Mouse (Mus musculus) hindbrain, embryonic 11.5 days (tissue): ENCODE measurements around the gene Sgsm2. TPM values are rescaled to one million over a fixed set of nuclear protein-coding genes. Genes with fewer than 3 reads are reported as not detected.

Experiments used
- ATAC-seq: fragments of 200-750 bp; cut with Nextera tagmentation; 2 replicates; pipeline ENCODE4 v1.8.0; 2017; ENCODE audit warnings: mild to moderate bottlenecking, moderate TSS enrichment, moderate library complexity; ENCODE audit not compliant: low FRiP score
- DNase-seq: peaks from one replicate; pipeline ENCODE4 v3.0.0-alpha.2; 2015; ENCODE audit warnings: low spot score
- H3K27ac ChIP-seq: fragments of 300-500 bp; sonication (generic); 2 replicates; pipeline ENCODE4 v1.5.1; 2014; ENCODE audit warnings: mild to moderate bottlenecking, low read depth, low read length
- H3K27me3 ChIP-seq: fragments of 300-500 bp; sonication (generic); 2 replicates; pipeline ENCODE4 v1.6.1; 2014; ENCODE audit warnings: mild to moderate bottlenecking, low read length, moderate library complexity, mixed read lengths; ENCODE audit not compliant: control insufficient read depth, insufficient read depth
- H3K36me3 ChIP-seq: fragments of 300-500 bp; sonication (generic); 2 replicates; pipeline ENCODE4 v1.6.1; 2014; ENCODE audit warnings: mild to moderate bottlenecking, low read length, moderate library complexity, mixed read lengths; ENCODE audit not compliant: control insufficient read depth, insufficient read depth
- H3K4me1 ChIP-seq: fragments of 300-500 bp; sonication (generic); replicated peaks from 2 replicates; pipeline ENCODE4 v1.6.1; 2014; ENCODE audit warnings: low read length, mixed read lengths; ENCODE audit not compliant: control insufficient read depth, insufficient read depth
- H3K4me2 ChIP-seq: fragments of 300-500 bp; sonication (generic); replicated peaks from 2 replicates; pipeline ENCODE4 v1.6.1; 2014; ENCODE audit warnings: mild to moderate bottlenecking, low read depth, low read length
- H3K4me3 ChIP-seq: fragments of 300-500 bp; sonication (generic); 2 replicates; pipeline ENCODE4 v1.5.1; 2014; ENCODE audit warnings: low read depth, low read length
- H3K9ac ChIP-seq: fragments of 300-500 bp; sonication (generic); 2 replicates; pipeline ENCODE4 v1.6.1; 2014; ENCODE audit warnings: low read depth, low read length
- H3K9me3 ChIP-seq: fragments of 300-500 bp; sonication (generic); 2 replicates; pipeline ENCODE4 v1.6.1; 2016; ENCODE audit warnings: low read length; ENCODE audit not compliant: control insufficient read depth
- WGBS: fragments of 180-500 bp; shearing (Covaris S2); extraction: QIAGEN DNeasy Blood & Tissue Kit; methylation state at CpG from one replicate; pipeline ENCODE4 v1.1.7; 2014; 5-methylcytosine and 5-hydroxymethylcytosine counted together
- polyA plus RNA-seq: library from polyadenylated mRNA; unstranded; fragments of >200 nt; fragmentation: Nextera tagmentation; extraction: Ambion mirVana; gene quantifications from 2 replicates; pipeline ENCODE4 v1.2.1, GENCODE M21; 2014

Sgsm2 gene
- polyA plus RNA-seq, 1 experiment from 2014 or later = 6.3 TPM

DNA sequence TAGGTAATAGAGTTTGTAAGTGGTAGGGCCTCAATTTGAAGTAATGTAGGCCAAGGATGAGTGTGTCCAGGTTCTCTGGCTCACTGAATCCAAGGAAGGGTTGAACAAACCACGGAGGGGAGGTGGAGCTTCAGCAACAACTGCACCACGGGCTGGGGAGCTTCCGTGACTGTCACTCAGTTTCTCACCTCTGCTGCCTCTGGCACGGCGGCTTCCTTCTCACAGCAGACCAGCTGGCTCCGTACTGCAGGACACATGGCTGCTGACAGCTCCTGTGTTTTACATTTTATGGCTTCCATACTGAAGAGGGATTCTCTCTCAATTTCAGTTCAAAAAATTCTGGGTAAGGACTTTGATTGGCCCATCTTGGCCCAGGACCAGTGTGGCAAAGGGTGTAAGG is 22.4 kb upstream of the Sgsm2 start:
- DNase-seq (no peak), ATAC-seq (no peak)
- Histone ChIP-seq H3K36me3 (no peaks in the 10 kb centered on the region), H3K9me3 (no peaks in the 10 kb centered on the region), H3K9ac (no peak overlapping the region), H3K27me3 (no peaks in the 10 kb centered on the region), H3K4me1 (no peaks in the 10 kb centered on the region), H3K4me2 (no peak overlapping the region), H3K4me3 (no peak overlapping the region), H3K27ac (no peak overlapping the region)
- WGBS = 92% methylated on average over 6 of the region's 6 CpGs

DNA sequence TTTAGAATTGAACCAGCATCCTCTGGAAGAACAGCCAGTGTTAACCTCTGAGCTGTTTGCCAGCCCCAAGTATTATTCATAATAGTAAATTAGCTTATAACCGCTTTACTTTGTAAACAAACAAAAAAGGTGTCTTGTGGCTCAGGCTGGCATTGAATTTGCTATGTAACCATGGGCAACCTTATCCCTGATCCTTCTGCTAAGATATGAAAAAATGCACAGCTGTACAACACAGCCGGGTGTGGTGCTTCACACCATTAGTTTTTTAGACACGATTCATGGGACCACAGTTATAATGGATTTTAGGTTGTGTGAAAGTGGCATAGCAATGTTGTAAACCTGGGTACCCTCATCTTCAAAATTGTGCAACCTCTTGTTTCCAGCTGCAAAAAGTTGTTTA is 15.6 kb upstream of the Sgsm2 start:
- Histone ChIP-seq H3K9ac (no peak overlapping the region), H3K4me2 (no peak overlapping the region), H3K27ac (no peak overlapping the region), H3K27me3 (no peaks in the 10 kb centered on the region), H3K9me3 (no peaks in the 10 kb centered on the region), H3K4me1 (no peaks in the 10 kb centered on the region), H3K4me3 (no peak overlapping the region), H3K36me3 (peaks cover 12% of the 10 kb centered on the region; the same call in 1 of the 2 replicates)
- no peak for ATAC-seq
- 86% methylated on average over 3 of the region's 3 CpGs for WGBS
- DNase-seq = no peak

DNA sequence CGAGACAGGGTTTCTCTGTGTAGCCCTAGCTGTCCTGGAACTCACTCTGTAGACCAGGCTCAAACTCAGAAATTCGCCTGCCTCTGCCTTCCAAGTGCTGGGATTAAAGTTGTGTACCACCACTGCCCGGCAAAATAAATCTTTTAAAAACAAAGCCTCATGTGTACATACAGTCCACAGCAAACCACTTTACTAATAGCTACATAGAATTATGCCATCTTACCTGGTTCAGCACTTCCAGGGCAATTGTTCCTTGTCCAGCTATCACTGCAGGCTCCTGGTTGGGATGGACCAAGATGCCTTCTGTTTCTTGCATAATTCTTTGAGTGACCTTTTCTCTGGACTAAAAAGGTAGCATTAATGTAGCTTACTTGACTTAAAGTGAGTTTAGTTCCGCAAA is 13.1 kb upstream of the Sgsm2 start:
- H3K27ac ChIP-seq = no peak overlapping the region
- no peaks in the 10 kb centered on the region for H3K27me3 ChIP-seq
- no peak overlapping the region for H3K4me3 ChIP-seq
- ATAC-seq (no peak), DNase-seq (no peak)
- WGBS = 95% methylated on average over 4 of the region's 4 CpGs
- H3K36me3 ChIP-seq = peaks cover 17% of the 10 kb centered on the region; the same call in 1 of the 2 replicates
- H3K9ac ChIP-seq = no peak overlapping the region
- no peaks in the 10 kb centered on the region for H3K9me3 ChIP-seq
- H3K4me1 ChIP-seq = no peaks in the 10 kb centered on the region
- H3K4me2 ChIP-seq = no peak overlapping the region

DNA sequence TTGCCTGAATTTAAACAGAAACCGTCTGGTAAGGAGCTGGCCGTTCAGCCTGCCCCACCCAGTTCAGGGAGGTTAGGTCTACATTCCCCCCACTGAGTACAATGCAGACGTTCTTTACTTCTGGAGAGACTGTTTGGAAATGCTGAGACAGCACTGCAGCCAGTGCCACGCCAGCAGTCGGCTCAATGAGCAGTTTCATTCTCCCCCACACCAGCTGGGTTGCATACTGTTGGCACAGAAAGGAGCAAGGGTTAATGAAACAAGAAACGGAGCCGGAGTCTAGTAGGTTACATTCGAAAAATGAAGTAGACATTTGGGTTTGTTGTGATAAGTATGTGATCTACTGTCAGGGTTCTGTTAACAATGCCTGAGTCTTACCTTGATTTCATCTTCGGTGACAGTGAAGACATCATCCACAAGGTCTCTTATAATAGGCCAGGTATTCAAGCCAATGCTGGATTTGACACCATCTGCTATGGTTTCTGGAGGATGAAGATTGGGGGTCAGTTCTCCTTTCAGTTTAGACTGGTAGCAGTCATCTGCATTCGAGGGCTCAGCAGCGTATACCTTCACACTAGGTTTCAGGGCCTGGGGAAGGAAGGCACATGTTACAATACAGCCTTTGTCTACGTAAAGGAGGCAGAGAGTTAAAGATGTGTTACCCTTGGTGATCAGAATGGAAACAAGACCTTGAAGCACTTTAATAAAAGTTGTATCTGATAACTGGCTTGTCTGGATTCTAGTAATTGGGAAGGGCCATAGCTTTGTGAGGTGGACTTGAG is 11.9 kb upstream of the Sgsm2 start:
- ATAC-seq = no peak

DNA sequence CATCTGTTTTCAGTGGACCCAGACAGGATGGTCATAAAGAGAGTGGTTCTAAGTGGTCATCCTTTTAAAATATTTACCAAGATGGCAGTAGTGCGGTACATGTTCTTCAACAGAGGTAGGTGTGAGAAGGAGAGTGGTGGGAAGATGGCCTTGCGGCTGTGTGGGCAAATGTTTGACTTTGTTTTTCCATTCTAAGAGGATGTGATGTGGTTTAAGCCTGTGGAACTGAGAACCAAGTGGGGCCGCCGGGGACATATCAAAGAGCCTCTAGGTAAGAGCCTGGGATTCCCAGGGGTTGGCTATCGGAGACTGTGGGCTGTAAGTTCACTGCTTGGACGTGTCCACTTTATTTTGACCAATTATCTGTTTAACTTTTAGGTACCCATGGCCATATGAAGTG is 11.0 kb upstream of the Sgsm2 start:
- ATAC-seq (no peak), DNase-seq (no peak)
- Histone ChIP-seq H3K4me2 (no peak overlapping the region), H3K4me1 (no peaks in the 10 kb centered on the region), H3K27me3 (no peaks in the 10 kb centered on the region), H3K27ac (no peak overlapping the region), H3K36me3 (peaks cover 20% of the 10 kb centered on the region; the same call in 1 of the 2 replicates), H3K9ac (no peak overlapping the region), H3K4me3 (no peak overlapping the region), H3K9me3 (no peaks in the 10 kb centered on the region)
- 97% methylated on average over 6 of the region's 6 CpGs for WGBS

More for the DNA sequence above, 11.9 kb upstream of the Sgsm2 start:
- Histone ChIP-seq H3K27me3 (no peaks in the 10 kb centered on the region), H3K27ac (no peak overlapping the region), H3K4me3 (no peak overlapping the region), H3K4me2 (no peak overlapping the region), H3K4me1 (no peaks in the 10 kb centered on the region), H3K9me3 (no peaks in the 10 kb centered on the region), H3K9ac (no peak overlapping the region), H3K36me3 (peaks cover 17% of the 10 kb centered on the region; the same call in 1 of the 2 replicates)
- WGBS = 85% methylated on average over 12 of the region's 12 CpGs
- no peak for DNase-seq

DNA sequence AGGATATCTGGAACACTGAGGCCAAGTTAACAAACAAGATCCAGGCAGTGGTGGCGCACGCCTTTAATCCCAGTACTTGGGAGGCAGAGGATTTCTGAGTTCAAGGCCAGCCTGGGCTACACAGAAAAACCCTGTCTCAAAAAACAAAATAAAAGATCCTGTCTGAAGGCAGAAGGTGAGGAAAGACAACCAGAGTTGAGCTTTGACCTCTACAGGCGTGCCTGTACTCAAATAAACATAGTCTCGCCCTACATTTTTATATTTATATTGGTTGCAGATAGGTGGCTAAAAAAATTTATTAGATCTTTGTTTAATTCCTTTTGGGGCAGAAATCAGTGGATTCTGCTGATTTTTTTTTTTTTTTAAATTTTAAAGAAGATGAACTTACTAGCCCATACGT is 5.6 kb upstream of the Sgsm2 start:
- Histone ChIP-seq H3K4me1 (no peaks in the 10 kb centered on the region), H3K27ac (no peak overlapping the region), H3K4me2 (no peak overlapping the region), H3K4me3 (no peak overlapping the region), H3K36me3 (peaks cover 10% of the 10 kb centered on the region; the same call in 1 of the 2 replicates), H3K27me3 (no peaks in the 10 kb centered on the region), H3K9me3 (no peaks in the 10 kb centered on the region), H3K9ac (no peak overlapping the region)
- 96% methylated on average over 5 of the region's 5 CpGs for WGBS
- ATAC-seq (no peak), DNase-seq (no peak)

DNA sequence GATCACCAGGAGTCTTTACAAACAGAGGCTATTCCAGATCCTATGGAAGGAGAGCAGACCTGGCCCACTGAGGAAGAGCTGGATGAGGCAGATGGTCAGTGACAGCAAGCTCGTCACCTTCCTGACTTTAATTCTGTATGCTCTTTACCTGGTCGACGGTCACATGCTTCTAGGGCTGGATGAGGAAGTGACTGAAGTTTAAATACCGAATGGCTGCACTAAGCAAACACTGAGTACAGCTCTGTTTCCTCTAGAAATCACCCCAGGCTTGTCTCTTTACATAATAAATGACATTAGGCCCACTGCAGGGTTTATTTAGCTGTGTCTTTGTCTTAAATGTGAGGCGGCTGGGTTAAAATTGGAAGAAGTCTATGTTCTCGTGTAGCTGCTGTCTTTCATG is 4.7 kb upstream of the Sgsm2 start:
- Histone ChIP-seq H3K4me1 (no peaks in the 10 kb centered on the region), H3K27me3 (no peaks in the 10 kb centered on the region), H3K4me2 (no peak overlapping the region), H3K27ac (no peak overlapping the region), H3K36me3 (peaks cover 8% of the 10 kb centered on the region; the same call in 1 of the 2 replicates), H3K9ac (no peak overlapping the region), H3K4me3 (no peak overlapping the region), H3K9me3 (no peaks in the 10 kb centered on the region)
- DNase-seq (no peak), ATAC-seq (no peak)
- 94% methylated on average over 6 of the region's 6 CpGs for WGBS

DNA sequence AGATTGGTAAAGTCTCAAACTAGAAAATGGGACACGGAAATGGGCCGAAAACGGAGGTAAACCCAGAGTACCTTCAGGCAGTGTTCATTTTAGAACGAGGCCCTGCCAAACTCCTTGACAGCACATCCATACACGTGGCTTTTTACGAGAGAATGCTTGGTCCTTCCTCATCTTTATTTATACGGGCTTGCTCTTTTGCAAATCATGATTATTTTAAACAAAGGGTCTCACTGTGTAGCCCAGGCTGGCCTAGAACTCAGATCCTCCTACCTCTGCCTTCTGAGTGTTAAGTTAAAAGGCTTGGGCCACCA is 1.6 kb upstream of the Sgsm2 start:
- Histone ChIP-seq H3K27me3 (no peaks in the 10 kb centered on the region), H3K9me3 (no peaks in the 10 kb centered on the region), H3K27ac (0 out of 2 replicates have a peak overlapping the region, but pooled peaks have one; percentile 82), H3K9ac (peak overlapping the region; percentile 80), H3K4me2 (peak overlapping the region; percentile 91), H3K36me3 (peaks cover 5% of the 10 kb centered on the region; the same call in 1 of the 2 replicates), H3K4me1 (no peaks in the 10 kb centered on the region), H3K4me3 (peak overlapping the region; percentile 94)
- no peak for ATAC-seq
- no peak for DNase-seq
- WGBS = 1% methylated on average over 7 of the region's 7 CpGs
